Mouse (Mus musculus) G1E (cell line): Measurements from ENCODE around the gene Col5a3. TPM values are rescaled to one million over a fixed set of nuclear protein-coding genes. Genes with fewer than 3 reads are reported as not detected.

Experiments used
- ATAC-seq: 2 replicates; pipeline ENCODE4 v1.8.0; 2016; ENCODE audit warnings: mild to moderate bottlenecking; ENCODE audit not compliant: insufficient number of reproducible peaks, poor library complexity, low FRiP score, severe bottlenecking; ENCODE audit errors: extremely low read depth
- DNase-seq: peaks from one replicate; pipeline ENCODE4 v3.0.0; 2012; ENCODE audit warnings: low spot score
- H3K27me3 ChIP-seq: 2 replicates; pipeline ENCODE4 v1.6.1; 2012; ENCODE audit warnings: mild to moderate bottlenecking, low read length, inconsistent platforms; ENCODE audit not compliant: insufficient read depth
- H3K36me3 ChIP-seq: replicated peaks from 2 replicates; pipeline ENCODE3; 2012; ENCODE audit warnings: mild to moderate bottlenecking, inconsistent platforms
- H3K4me1 ChIP-seq: 2 replicates; pipeline ENCODE4 v1.6.1; 2012; ENCODE audit warnings: low read depth, low read length, inconsistent platforms, mixed read lengths; ENCODE audit not compliant: insufficient read depth
- H3K4me3 ChIP-seq: 2 replicates; pipeline ENCODE4 v1.5.1; 2012; ENCODE audit warnings: low read depth, mild to moderate bottlenecking, inconsistent platforms, low read length, moderate library complexity, mixed read lengths
- H3K9me3 ChIP-seq: replicated peaks from 2 replicates; pipeline ENCODE4 v1.6.1; 2012; ENCODE audit warnings: inconsistent platforms
- CTCF ChIP-seq: IDR thresholded peaks from 2 replicates; pipeline ENCODE4 v1.5.1; 2012; ENCODE audit warnings: low read depth, low read length, inconsistent platforms, mixed read lengths
- GATA1 ChIP-seq: IDR thresholded peaks from 2 replicates; pipeline ENCODE4 v1.6.1; 2012; ENCODE audit warnings: borderline replicate concordance, low read length, inconsistent platforms, mixed read lengths
- GATA2 ChIP-seq: IDR thresholded peaks from 2 replicates; pipeline ENCODE4 v1.6.1; 2012; ENCODE audit warnings: low read depth, low read length, inconsistent platforms, borderline replicate concordance
- POLR2AphosphoS5 ChIP-seq: IDR thresholded peaks from 2 replicates; pipeline ENCODE4 v1.6.1; 2012; ENCODE audit warnings: low read depth, low read length, inconsistent platforms; ENCODE audit not compliant: insufficient replicate concordance
- TAL1 ChIP-seq: conservative IDR thresholded peaks from 2 replicates; pipeline ENCODE4 v1.6.1; 2012; ENCODE audit warnings: low read depth, low read length, inconsistent platforms, mixed read lengths
- polyA plus RNA-seq: library from polyadenylated mRNA; stranded (reverse); fragments of >175 nt; gene quantifications from 2 replicates; pipeline ENCODE4 v1.2.3, GENCODE M21; 2012
- total RNA-seq, 2 experiments: library from RNA; stranded (forward) in 1 of 2; stranded (reverse) in 1 of 2; fragments of 200-1000 nt in 1 of 2; fragments of >200 nt in 1 of 2; fragmentation: Nextera tagmentation in 1 of 2; gene quantifications; 2 replicates each; pipeline ENCODE4 v1.2.3; 2014 to 2017

Col5a3 gene
- total and polyA plus RNA-seq, 3 experiments: 0.11 TPM; not detected in 2

GRCm38 (mm10) chr9:20830901-20831643 is 16.2 kb upstream of the Col5a3 start:
- Histone ChIP-seq H3K27me3 (peaks cover 19% of the 10 kb centered on the region), H3K4me3 (no peak overlapping the region; the same call in 1 of the 2 replicates), H3K4me1 (peaks cover 3% of the 10 kb centered on the region; the same call in 1 of the 2 replicates), H3K9me3 (no peaks in the 10 kb centered on the region), H3K36me3 (no peaks in the 10 kb centered on the region)
- DNase-seq (peak; percentile 58), ATAC-seq (peak; percentile 34; the same call in 1 of the 2 replicates)
- TF ChIP-seq GATA2 (no peak), POLR2AphosphoS5 (no peak), TAL1 (no peak), CTCF (peak; percentile 69), GATA1 (no peak)

GRCm38 (mm10) chr9:20828127-20828526 is 13.3 kb upstream of the Col5a3 start:
- Histone ChIP-seq H3K4me1 (peaks cover 3% of the 10 kb centered on the region; the same call in 1 of the 2 replicates), H3K9me3 (no peaks in the 10 kb centered on the region), H3K4me3 (no peak overlapping the region), H3K36me3 (no peaks in the 10 kb centered on the region), H3K27me3 (peaks cover 25% of the 10 kb centered on the region)
- ATAC-seq (no peak), DNase-seq (no peak)
- TF ChIP-seq POLR2AphosphoS5 (no peak), GATA1 (no peak), CTCF (no peak), TAL1 (no peak)

GRCm38 (mm10) chr9:20825781-20826180 is 10.9 kb upstream of the Col5a3 start:
- H3K36me3 ChIP-seq: no peaks in the 10 kb centered on the region
- TF ChIP-seq GATA2 (no peak), POLR2AphosphoS5 (no peak), CTCF (no peak), GATA1 (no peak), TAL1 (no peak)
- ATAC-seq (no peak), DNase-seq (no peak)
- no peaks in the 10 kb centered on the region for H3K9me3 ChIP-seq
- H3K4me3 ChIP-seq: no peak overlapping the region
- peaks cover under 1% of the 10 kb centered on the region; the same call in 1 of the 2 replicates for H3K4me1 ChIP-seq
- H3K27me3 ChIP-seq: peaks cover 20% of the 10 kb centered on the region

GRCm38 (mm10) chr9:20822821-20823220 is 8.0 kb upstream of the Col5a3 start:
- TF ChIP-seq GATA2 (no peak), TAL1 (no peak), GATA1 (no peak)
- Histone ChIP-seq H3K4me3 (no peak overlapping the region), H3K9me3 (no peaks in the 10 kb centered on the region), H3K27me3 (peaks cover 8% of the 10 kb centered on the region), H3K4me1 (no peaks in the 10 kb centered on the region), H3K36me3 (no peaks in the 10 kb centered on the region)
- ATAC-seq (no peak), DNase-seq (no peak)

DNA sequence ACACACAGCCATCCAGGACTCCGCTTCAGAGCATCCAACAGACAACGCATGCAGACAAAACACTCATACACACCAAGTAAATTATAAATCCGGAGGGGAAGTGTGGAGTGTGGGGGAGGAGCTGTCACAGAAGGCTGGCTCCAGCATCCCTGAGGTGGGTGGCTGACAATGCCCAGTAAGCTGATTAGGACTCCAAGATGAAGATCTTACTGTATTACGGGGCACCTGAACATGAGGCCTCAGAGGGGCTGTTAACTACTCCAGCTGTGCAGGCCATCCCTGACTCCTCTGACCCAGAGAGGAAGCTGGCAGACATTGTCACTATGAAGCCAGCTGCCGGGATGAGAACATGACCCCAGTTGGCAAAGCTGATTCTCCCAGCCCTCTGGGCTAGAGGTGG is 5.1 kb upstream of the Col5a3 start:
- TF ChIP-seq GATA2 (no peak), GATA1 (no peak)
- DNase-seq (no peak), ATAC-seq (no peak)
- Histone ChIP-seq H3K4me1 (peaks cover 1% of the 10 kb centered on the region; the same call in 1 of the 2 replicates), H3K27me3 (peaks cover 2% of the 10 kb centered on the region), H3K4me3 (no peak overlapping the region), H3K36me3 (no peaks in the 10 kb centered on the region), H3K9me3 (no peaks in the 10 kb centered on the region)

DNA sequence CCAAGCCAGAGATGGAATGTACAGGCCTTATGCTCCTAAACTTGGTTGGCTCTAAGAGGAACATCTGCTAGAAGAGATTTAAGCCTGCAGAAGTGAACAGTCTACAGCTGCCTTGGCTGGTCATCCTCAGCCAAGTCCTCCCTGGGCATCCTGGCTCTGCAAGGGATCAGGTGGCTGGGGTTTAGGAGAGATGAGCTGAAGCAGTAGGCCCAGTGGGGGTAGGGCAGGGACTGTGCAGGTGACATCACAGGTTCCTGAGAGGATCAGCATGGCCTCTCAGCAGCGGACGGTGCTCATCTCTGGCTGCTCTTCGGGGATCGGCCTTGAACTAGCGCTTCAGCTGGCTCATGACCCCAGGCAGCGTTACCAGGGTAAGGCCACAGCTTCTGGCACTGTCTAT is 3.4 kb upstream of the Col5a3 start, which contains the start of gene Rdh8:
TSS of gene Rdh8 (plus strand) at position 268 of the 400 bp plus-strand sequence.
- Histone ChIP-seq H3K4me3 (no peak within 1 kb of the TSS), H3K4me1 (peaks cover 6% of the 10 kb centered on the region), H3K27me3 (no peaks in the 10 kb centered on the region; the same call in 1 of the 2 replicates), H3K36me3 (no peaks in the 10 kb centered on the region), H3K9me3 (no peaks in the 10 kb centered on the region)
- no peak for ATAC-seq
- no peak for TF ChIP-seq GATA2
- no peak for TF ChIP-seq CTCF
- TF ChIP-seq TAL1: no peak
- no peak for TF ChIP-seq GATA1
- no peak for TF ChIP-seq POLR2AphosphoS5
- no peak for DNase-seq
